Mouse (Mus musculus) heart, adult 2 months (tissue): ENCODE results near the gene Gabarap.

ENCODE experiments used
- CTCF ChIP-seq: fragments of 200-600 bp; IDR thresholded peaks from 2 replicates; pipeline ENCODE4 v1.8.1; 2022; ENCODE audit warnings: antibody characterized with exemption, mild to moderate bottlenecking, moderate library complexity
- EP300 ChIP-seq: fragments of 200-500 bp; IDR thresholded peaks from 2 replicates; pipeline ENCODE4 v1.6.1; 2011; ENCODE audit warnings: low read depth, low read length, control low read depth; ENCODE audit not compliant: insufficient read depth
- POLR2A ChIP-seq: fragments of 200-500 bp; IDR thresholded peaks from 2 replicates; pipeline ENCODE4 v1.6.1; 2011; ENCODE audit warnings: mild to moderate bottlenecking, low read depth, low read length, control low read depth; ENCODE audit not compliant: insufficient read depth

DNA sequence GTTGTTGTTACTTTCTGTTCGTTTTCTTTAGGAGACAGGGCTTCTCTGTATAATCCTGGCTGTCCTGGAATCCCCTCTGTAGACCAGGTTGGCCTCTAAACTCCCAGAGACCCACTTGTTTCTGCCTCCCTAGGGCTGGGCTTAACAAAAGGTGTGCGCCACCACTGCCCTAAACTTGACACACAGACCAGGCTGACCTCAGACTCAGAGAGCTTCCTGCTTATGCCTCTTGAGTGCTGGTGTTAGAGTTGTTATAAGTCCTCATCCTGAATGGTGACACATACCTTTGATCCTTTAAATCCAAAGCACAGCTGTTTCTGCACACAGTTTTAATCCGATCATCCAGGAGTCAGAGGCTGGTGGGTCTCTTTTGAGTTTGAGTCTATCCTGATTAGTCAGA is 2.0 kb downstream of the Gabarap start:
- TF ChIP-seq CTCF = no peak
- TF ChIP-seq POLR2A = no peak
- TF ChIP-seq EP300 = no peak
